Mouse (Mus musculus) ovary, adult 18-20 months (tissue): ENCODE measurements around the gene Calr4.

ENCODE experiments used
- DNase-seq: peaks from one replicate; pipeline ENCODE4 v3.0.0; 2022; ENCODE audit warnings: low spot score, mixed read lengths

Calr4 gene

GRCm38 (mm10) chr4:109234185-109234584 lies at the start of gene Calr4:
TSS of gene Calr4 (plus strand) at chr4:109234485.
- DNase-seq = no peak

DNA sequence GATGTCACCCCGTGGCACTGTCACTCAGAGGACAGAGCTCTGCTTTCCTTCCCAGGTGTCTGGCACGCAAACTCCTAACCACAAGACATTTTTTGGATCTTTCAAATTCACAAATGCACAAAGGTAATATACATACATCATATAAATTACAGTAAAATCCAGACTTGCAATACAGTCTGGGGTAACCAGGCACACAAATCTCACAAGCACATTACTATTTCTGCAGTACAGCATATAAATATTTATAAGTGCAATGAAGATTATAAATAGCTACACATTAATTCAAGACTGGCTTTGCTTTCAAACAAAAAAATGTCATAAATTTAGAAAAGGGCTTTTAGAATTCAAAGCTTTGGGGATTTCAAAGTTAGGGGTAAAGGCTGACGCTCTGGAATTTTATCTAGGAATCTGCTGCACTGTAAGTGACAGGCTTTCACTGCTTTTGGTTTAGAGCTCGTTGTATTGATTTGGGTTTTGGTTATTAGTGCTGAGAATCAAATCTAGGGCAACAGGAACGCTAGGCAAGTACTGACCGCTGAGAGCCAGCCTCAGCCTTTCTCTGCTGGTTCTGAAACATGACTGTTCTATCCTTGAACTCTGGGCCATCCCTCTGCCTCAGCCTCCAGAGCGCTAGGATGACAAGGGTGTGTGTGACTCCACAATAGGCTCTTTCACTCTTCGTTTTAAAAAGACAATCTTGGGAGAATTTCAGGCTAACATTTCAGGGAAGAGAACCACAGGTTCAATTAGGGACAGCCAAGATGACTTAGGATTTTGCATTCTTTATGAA lies 48.5 kb upstream of the Calr4 start:
- no peak for DNase-seq

- DNase-seq = no peak
Measured at GRCm38 (mm10) chr4:109191598-109191997, 42.7 kb upstream of the Calr4 start.

DNA sequence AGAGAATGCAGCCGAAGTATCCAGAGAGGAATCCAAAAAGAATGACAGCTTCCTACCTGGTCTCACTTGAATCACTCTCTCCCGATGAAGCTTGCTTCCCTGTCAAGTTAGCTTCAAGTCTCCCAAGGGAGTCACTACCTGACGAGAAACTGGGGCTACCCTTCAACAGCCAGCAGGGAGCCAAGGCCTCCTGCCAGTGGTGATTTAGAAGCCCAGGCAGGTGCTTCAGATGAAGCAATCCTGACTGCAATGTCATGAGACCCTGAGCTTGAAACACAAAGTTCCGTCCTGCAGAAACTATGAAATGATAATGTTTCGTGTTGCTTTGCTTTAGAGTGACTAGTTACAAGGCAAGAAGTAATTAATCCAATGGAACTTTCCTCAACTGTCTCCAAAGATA lies 40.4 kb upstream of the Calr4 start:
- no peak for DNase-seq

DNA sequence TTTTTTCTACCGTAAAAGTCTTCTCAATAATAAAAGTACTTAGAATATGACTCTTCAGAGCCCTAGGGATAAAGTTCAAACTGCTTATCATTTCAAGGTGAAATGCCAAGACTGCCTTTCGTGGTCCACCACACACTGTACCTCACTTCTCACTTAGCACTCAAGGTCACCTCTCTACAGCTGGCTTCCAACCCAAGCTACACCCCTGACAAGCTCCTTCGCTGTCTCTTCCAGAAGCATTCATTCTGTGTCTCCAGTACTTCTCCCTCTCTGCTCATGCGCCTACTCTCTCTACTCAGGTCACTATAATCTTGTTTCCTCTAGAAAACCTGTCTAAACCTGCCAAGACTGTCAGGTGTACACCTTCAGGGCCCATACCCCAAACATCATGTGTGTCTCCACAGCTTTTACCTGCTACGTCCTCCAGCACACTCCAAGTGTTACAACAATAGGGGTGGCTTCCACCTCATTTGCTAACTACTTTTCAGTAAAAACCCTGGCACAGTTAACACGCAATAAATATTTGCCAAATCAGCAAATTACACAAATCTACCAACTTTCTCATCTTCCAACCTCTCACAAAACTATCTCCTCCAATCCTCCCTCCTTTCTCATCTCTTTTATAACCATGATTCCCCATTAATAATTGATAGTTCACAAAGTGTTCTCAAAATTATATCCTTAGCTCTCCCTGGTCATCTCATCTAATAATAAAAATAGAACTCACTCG lies 38.2 kb upstream of the Calr4 start:
- DNase-seq = peak; percentile 15

- peak; percentile 73 for DNase-seq
Measured at GRCm38 (mm10) chr4:109199069-109199468, 35.2 kb upstream of the Calr4 start.

- peak; percentile 95 for DNase-seq
Measured at GRCm38 (mm10) chr4:109201582-109202424, 32.5 kb upstream of the Calr4 start, which contains the start of gene Osbpl9. TSS of gene Osbpl9 (minus strand) at chr4:109202272.

DNA sequence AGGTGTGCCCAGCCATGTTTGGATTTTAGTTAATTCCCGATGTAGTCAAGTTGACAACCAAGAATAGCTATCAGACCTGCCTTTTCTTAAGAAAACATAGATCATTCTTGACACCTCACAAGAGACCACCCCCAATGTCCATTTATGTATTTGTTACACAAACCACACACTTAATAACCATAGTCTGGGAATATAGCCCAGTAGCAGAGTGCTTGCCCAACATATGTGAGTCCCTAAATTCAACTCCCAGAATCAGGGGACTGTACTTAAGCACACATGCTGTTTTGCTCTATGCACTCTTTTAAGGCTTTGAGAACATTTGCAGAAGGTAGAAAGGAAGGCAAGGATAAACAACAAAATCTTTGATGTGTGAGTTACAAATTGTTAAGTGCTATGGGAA lies 30.4 kb upstream of the Calr4 start:
- no peak for DNase-seq

DNA sequence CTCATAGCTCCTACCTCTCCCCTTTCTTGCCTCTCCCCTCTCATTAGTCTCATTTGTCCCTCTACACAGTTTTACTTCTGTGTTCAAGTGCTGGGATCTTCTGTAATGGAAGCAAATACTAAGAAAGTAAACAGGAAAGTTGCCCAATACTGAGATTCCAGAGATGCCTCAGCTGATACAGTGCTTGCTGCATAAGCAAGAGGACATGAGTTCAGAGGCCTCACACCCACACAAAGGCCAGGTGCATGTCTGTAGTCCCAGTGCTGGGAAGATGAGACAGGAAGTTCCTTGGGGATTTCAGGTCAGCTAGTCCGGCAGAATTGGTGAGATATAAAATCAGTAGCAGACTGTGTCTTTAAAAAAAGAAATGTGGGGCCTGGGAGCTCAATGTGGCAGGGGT lies 29.9 kb upstream of the Calr4 start:
- DNase-seq = no peak

DNA sequence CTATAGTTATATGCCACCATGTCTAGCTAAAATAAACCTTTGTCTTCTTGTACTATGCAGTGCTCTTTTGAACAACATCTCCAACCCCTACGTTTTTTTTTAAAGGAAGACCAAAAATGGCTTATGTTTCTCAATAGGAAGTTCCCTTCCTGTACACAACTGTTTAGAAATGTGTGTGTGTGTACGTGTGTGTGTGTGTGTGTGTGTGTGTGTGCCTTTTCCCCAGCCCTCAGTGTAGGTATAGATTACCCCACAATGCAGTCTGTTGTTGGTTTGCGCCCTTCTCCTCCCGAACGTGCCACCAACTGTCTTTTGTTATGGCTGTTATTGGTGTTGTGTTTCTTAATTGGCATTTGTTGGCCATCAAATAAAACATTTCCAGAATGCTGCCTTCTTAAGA lies 26.8 kb upstream of the Calr4 start:
- no peak for DNase-seq

DNA sequence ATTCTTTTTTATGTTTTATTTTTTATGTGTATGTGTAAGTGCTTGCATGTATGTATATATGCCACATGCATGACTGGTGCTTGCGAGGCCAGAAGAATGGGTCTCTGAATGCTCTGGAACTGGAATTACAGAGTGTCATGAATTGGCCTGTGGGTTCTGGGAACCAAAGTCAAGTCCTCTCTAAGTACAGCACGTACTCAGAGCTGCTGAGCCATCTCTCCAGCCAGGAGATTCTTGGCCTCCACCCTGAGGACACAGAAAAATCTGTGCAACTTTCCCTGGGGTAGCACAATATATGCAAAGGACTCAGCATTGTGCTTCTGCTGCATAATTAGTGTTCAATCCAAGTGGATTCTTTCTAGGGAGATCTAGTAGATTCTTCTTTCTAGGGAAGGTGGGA lies 24.0 kb upstream of the Calr4 start:
- no peak for DNase-seq

DNA sequence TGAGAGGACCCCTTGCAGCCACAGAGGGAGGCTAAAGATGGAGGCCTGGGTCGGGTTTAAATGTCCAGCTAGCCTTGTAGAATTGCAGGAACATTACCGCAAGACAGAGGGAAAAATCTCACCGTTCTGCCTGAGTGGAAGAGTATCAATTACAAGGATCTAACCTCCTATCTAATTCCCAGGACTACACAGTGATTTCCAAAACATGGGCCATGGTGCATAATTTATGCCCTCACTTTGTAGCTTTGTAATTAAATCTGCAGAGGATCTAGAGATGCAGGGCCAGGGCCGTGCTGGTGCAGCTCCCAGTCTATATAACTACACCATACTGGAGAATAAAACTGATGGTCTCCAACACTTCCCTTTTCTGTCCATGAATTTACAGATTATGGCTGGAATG lies 23.4 kb upstream of the Calr4 start:
- DNase-seq = no peak

DNA sequence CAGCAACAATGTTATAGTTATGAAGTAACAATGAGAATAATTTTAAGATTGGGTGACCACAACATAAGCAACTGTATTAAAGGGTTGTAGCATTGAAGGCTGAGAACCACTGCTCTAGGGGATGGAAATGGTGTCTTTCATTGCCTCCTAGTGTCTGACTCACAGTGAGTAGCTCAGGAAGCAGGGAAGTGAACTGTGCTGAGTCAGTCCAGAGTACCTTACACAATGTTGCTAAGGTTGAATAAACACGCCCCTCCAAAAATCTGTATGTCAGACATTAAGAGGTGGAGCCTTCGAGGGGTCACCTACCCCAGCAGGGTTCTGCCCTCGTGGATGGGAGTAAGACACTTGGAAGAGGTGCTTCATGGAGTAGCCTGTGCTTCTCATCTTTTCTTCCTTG lies 20.3 kb upstream of the Calr4 start:
- no peak for DNase-seq

- no peak for DNase-seq
Measured at GRCm38 (mm10) chr4:109218008-109218407, 16.3 kb upstream of the Calr4 start.

GRCm38 (mm10) chr4:109220441-109220940 lies 13.8 kb upstream of the Calr4 start:
- DNase-seq = no peak

DNA sequence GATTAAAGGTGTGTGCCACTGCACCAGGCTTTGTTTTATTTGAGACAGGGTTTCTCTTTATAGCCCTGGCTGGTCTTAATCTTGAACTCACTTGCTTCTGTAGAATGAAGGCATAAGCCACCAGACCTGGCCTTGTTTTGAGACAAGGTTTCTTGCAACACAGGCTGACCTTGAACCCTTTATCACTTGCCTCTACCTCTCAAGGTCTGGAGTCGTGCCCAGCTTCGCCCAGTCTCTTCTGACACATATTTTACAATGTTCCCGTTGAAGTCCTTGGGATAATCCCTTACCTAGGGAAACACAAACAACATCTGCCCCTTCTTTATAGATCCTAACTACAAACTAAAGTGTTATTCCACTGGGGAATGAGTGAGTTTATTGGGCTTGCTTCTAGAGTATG lies 12.3 kb upstream of the Calr4 start:
- DNase-seq = peak; percentile 73

DNA sequence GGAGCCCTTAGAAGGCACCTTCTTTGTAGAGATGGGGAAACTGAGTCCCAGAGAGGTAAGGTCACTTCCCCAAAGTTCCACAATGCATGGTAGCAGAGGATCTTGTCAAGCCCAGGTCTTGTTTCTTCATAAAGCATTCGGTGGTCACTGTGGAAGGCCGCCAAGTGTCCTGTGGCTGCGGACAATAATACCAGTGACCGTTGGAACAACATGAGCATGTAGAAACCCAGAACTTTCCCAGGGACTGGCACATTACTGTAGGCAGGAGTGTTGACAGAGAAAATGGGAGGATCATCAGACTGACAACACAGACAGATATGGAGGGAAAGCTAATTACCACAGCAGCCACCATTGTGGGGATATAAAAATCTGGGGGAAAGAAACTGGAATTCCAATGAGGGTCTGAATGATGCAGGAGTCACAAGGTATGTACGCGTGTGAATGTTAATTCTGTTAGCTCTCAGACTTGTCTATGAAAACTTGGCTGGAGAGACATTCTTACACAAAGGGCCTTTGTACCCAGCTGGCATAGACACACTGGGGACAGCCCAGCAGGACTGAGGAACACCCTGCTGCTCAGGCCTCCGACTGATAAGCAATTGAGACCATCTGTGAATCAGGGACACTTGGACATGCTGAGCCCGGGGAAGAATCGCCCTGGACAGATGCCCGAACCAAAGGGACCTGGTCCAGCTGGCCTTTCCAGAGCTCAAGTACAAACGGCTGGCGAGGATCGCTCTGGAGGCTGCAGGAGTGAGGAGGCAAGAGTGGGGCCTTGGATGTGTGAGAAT lies 9.3 kb upstream of the Calr4 start:
- peak; percentile 79 for DNase-seq

DNA sequence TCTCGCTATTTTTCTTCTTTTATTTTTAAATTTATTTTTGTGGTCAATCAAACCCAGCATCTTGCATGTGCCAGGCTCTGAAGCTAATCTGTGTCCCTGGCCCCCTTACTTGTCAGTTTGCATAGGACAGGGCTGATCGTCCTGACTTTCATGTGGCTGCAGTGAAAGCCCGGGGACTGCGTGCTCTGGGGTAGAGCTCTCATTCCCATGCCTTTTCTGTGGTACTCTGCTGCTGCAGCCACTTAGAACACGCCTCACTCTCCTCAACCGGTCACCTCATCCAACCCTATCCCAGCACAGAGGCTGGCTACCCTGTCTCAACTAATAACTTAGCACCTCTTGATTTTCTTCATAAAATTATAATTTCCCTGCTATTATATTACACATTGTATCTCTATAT lies 8.7 kb upstream of the Calr4 start:
- DNase-seq = no peak

DNA sequence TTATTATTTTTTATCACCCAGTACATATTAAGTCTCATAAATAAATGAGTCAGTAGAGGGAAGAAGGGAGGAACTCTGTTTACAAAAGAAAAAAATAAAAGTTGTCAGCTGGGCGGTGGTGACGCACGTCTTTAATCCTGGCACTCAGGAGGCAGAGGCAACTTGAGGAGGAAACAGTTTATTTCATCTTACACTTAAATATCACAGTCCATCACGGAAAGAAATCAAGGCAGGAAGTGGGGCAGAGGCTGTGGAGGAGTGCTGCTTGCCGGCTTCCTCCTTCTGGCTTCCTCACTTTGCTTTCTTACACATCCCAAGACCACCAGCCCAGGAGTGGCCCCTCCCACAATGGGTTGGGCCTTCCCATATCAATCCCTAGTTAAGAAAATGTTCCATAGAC lies 8.2 kb upstream of the Calr4 start:
- DNase-seq = no peak

DNA sequence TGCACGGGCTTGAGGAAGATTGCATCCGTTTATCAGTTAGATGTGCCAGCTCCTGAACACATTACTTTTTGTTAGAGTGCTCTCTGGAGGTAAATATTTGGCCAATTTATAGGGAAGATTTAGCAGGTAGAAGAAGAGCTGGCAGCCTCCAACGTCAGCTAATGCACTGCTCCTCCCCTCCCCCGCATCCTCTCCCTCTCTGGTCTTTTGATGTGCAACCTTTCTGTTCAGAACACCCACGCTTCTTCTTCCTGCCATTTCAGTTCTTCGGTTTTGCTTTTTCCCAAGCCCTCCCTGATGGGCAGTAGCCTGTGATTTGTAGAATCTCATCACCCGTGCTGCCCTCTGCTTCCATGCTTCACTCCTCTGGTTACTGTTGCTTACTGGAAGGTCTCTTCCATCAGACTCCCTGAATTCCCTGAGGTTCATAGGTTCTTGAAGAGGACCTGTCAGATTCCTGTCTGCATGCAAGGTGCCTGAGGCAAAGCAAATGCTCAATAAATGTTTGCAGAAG lies 4.5 kb upstream of the Calr4 start:
- no peak for DNase-seq

DNA sequence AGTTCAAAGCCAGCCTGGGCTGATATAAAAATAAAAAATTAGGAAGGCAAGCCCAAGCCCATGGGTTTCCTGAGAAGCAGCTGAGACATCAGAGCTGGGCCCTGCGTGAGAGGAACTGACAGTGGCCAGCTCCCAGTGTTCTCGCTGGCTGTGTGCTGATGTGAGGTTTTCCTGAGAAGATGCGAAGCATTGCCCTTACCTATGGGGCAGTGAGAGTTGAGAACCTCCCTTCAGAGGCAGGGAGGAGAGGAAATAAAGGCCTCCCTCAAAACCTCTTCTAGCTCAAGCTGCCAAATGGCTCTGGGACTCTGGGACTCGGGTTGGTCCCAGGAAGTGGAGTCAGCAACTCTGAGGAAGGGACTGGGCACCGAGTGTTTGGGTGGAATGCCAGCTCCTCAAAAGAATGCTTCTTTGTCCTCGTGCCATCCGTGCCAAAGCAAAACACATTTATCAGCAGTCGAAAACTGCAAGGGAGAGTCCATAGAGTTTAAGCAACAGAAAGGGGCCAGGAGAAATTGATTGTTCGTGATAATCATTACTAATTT lies 593 bp downstream of the Calr4 start:
- no peak for DNase-seq
